Mouse (Mus musculus) right cerebral cortex, postnatal 10 days (tissue): Measurements from ENCODE around the gene Gm8439.
A peak's percentile ranks its signal among the peaks of the same experiment; 100 is the strongest.
"Not testable (repeated sequence)": the region's sequence is repeated elsewhere in the genome, so short reads cannot be mapped to it uniquely, and the experiment has no call there.

Experiments used
- DNase-seq, 2 experiments: peaks; one replicate each; pipeline ENCODE4 v3.0.0; 2021; ENCODE audit warnings: low spot score in 2 of 2

Gm8439 gene

DNA sequence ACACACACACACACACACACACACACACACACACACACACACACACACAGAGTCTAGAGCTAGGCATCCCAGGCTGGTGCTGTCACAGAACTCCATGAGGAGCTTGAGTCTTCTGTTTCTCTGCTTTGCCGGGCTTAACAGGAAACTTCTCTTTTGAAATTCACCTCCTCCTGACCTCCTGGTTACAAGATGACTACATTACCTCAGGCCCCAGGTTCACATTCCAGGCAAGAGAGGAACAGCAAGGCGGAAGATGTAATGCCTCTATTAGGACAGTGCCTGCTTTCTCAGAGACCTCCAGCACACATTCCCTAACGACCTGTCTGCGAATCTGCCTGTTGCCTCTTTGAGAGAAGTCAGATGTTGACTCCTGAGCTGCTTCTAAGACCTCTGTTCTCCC lies at the start of gene Gm8439:
TSS of gene Gm8439 (plus strand) at position 301 of the 400 bp plus-strand sequence.
- DNase-seq: no peak

DNA sequence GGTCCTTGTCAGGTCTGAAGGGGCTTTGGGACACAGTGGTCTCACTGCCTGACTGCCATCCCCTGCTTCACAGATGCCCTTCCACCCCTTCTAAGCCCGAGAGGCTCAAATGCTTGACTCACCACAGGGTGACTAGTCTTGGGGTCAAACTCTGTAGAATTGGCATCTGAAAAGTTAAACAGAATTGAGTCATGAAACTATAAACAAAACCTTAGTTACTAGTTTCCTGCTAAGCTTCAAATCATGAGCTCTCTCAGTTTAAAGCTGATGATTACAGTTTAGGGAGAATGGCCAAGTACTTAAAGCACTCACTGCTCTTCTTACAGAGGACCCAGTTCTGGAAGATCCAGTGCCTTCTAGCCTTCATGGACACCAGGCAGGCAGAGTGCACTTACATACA lies 43.6 kb upstream of the Gm8439 start:
- DNase-seq: no peak

DNA sequence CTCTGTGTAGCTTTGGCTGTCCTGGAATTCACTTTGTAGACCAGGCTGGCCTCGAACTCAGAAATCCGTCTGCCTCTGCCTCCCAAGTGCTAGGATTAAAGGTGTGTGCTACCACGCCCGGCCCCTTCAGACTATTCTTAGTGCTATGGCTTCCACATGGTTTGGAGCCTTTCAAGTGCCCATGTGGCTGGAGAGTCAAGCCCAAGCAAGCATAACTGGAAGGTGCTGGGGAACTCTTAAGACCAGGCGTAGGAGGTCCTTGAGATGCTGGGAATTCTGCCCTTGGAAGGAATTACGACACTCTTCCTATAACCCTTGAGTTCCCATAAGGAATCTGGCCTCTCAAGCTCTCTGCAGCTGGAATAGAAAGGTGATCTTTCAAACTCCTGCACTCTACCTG lies 32.0 kb upstream of the Gm8439 start:
- no peak for DNase-seq

DNA sequence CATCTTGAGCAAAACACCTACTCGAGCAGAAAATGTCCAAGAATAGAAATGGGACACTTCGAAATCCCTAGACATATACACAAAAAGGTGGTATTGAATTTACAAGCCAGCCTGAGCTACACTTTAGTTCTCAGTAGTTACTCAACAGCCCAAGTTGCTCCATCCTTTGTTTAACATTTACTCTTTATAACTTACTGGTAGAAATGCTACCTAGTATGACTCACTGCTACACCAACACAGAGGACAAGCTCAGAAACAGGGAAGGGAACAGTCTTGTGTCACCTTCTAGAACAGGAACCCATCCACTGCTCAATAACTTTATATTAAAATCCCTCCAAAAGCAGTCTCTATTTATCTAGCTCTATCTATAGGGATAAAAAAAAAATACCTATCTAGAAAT lies 22.8 kb upstream of the Gm8439 start:
- DNase-seq: no peak

DNA sequence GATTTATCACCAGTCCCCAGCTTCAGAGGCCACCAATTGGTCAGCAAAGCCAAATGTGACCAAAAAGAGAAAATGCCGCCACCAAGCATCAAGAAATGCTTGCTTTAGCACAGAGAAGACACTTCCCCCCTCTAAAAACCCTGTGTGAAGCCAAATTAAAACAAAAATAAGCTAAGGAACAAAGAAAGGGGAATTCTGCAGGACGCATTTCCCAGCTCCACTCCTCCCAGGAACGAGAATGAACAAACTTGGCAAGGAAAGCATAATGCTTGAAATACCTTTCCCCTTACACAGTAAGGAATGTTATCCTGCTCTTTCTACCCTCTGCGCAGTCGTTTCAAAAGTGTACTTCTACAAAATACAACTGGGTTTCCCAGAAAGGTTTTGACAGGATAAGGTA lies 20.5 kb upstream of the Gm8439 start:
- no peak for DNase-seq

DNA sequence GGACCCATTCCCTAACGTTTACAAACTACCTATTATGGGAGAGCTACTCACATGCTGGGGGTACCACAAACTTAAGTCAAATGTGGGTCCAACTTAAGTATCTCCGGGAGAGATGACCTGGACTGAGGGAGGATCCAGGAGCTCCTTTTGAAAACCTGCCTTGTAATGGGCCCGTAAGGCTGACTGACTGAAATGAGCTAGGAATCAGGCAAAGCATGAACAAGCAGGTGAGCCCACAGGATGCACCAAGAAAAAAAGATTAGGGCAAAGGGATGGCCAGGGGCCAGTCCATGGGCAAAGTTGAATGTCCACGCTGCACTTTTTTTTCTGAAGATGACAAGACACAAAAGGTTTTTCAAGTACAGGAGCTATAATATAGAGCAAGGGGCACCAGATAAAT lies 19.5 kb upstream of the Gm8439 start:
- peak in 1 of 2 experiments; percentile 48 for DNase-seq

DNA sequence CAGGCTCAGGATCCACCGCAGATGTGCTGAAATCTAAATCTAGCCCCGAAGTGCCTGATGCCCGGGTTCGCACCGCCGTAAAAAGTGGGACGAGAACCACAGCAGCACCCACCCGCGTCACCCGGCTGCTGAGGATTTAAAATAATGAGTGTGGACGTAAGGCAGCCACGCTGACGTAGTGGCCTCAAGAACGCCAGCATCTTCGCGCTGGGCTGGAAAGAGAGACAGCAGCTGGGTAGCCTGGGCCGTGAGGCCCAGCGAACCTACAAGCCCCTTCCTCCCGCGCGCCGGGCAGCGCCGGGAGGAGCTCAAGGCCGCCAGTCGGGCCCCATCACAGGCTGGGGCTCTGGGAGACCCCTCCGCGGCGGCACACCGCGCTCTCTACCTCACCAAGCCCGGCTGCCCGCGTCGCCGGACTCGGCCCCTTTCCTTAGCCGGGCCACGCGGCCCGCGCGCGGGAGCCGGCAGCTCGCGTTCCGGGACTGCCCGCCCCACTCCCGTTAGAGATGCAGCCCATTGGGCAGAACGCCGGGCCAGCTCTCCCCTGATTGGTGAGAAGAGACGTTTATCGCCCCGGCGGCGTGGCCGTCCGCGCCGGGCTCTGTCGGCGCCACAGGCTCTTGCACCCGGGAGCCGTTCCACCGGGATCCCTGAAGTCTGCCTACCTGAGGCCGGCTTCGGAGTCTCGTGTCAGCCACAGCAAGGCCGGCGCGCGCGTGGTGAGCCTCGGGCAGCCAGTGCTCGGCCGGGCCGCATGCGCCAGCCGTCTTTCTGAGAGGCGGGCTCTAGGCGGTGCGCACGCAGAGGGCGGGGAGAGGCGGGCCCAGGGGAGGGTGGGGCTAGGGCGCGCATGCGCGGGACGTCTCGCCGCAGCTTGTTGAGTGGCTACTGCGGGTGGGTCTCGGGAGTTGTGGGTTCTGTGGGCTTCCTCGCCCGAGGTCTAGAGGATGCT lies 18.8 kb upstream of the Gm8439 start, which contains the start of gene Ctps:
TSS of gene Ctps (minus strand) at position 791 of the 952 bp plus-strand sequence.
- DNase-seq: peak; percentile 96

DNA sequence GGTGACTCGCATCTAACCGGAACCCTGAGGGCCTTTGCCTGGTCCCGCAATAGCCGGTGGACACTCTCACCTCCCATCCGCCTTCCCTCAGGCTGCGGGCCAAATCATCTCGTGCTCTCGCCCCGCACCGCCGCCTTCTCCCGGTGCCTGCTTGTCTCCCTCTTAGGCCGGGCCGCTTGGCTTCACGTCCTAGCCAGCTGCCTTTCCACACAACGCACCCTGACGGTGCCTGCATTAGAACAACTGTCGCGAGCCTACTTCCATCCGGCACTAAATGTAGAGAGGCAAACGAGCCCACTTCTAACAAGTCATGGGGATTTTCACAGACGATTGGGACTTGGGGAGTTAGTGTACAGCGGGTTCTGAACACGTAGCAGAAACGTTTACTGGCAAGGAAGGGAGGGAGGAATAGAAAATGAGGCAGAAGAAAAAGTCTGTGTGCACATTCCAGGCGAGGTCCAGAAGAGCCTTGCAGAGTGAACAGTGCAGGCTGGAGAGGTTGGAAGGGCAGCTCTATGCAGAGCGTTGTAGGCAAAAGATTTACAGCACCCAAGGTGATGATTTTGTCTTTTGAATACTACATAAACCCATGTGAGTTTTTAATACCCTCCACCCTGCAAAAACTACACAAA lies 18.0 kb upstream of the Gm8439 start:
- no peak for DNase-seq

DNA sequence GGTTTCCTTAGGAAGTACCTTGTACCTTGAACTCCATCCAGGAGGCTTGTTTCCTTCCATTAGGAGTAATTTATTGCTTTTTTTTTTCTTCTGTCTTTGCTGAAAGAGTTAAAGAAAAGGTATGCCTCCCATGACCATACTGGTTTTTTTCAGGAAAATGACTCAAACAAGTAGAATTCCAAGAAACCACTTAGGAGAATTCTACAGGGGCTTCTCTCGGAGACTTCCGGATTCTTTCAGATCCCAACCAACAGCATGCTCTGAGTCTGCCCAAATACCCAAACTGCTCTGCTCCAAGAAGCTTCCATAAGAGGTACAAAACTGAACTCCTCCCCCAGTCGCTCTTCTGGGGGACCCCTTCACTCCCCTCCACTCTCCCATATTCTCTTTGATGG lies 17.5 kb upstream of the Gm8439 start:
- DNase-seq: no peak

DNA sequence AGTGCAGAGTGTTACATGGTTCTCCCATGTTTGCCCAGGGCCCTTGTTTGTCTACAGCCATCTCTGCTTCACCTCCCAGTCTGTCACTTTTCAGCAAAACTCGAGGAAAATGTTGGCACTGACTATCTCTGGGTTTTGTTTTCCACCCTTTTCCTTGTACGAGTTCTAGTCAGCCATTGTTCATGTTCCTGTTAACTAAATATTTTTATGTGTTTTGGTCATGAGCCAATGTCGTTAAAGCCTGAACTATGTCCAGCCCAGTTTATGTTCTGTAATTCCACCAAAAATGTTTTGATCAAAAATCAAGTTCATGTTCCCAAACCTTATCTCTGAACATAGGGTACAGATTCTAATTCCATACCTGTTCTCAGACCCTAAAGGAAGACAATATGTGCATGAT lies 16.9 kb upstream of the Gm8439 start:
- no peak for DNase-seq

DNA sequence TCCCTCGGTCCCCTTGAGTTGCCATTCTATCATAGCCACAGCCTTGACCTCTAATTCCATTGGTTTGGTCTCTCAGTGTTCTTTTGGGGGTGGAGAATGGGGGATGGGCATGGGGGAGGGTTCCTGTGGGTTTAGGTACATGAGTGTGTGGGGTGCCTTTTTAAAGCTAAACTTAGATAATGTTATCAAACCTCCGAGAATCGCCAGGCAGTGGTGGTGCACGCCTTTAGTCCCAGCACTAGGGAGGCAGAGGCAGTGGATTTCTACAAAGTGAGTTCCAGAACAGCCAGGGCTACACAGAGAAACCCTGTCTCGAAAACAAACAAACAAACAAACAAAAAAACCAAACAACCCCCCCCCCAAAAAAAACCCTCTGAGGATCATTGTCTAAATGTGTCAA lies 7.7 kb upstream of the Gm8439 start:
- no peak for DNase-seq

DNA sequence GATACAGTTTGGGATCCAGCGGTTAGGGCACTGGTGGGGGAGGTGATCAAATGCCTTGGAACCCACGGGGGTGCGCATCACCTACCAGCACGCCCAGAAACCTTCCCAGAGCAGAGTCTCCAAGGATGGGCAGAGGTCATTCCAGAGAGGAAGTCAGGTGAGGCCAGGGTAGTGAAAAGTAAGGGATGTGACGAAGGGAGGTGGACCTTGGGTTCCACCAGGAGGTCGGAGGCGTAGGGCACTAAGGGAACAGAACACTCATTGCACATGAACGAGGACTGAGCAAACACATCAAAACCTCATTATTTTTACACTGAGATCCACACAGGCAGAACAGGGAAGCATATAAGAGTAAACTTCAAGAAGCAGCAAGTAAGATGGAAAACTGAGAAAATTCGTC lies 6.8 kb upstream of the Gm8439 start:
- no peak for DNase-seq

DNA sequence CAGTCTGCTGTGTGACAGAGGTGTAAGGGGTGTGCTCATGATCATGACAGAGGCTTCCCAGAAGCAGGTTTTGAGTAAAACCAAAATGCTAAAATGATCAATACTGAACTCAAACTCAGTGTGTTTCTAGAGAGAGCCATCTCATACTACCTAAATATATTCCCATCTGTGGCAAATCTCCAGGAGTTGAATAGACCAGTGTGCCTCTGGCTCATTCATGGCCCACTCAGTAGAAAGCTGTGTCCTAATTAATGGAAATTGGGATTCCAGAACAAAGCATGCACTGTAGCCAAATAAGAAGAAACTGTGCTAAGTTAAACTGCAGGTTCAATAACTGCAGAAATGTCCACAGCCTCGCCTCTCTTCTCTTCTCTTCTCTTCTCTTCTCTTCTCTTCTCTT lies 1.6 kb upstream of the Gm8439 start:
- DNase-seq: no peak

DNA sequence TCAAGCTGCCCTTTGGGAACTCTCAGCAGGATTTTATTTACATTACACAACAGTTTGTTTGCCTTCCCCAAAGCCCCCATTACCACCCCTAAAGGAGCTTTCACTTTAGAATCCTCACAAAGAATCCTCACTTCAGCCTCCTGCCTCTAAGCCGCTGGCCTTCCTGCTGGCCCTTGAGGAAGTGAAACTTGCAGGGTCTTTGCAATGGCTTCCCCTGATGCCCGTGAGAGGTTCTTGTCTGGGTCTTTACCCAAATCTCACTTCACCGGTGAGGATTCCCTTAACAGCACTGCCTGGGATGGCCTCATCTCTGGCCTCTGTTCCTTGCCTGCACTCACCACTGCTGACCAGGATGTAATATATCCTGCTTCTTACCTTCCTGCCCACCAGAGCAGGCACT lies 525 bp downstream of the Gm8439 start:
- no peak for DNase-seq

DNA sequence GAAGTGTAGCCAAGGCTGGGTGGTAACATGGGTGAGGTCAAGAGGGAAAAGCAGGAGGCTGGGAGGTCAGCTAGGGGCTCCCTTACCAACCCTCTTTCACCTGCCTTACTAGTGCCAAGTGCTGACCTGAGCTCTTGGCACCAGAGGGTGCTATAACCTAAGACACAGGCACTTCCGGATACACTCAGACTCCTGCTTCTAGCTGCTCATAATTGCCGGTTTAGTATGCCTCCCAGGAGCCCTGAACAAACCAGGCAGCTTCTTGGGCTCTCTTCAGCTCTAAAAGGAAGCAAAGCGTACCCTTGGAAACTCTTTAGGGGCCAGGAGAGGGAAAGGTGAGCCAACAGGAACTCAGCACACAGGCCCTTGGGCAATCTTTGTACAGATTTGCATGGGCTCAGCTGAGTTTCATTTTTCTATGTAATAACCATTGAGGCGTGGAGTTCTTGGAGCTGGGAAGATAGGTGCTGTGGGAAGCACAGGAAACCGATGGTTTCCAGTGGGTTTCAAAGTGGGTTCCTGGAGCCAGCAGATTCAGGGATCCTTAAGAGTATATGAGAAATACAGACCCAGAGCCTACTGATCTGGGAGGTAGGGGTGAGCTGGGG lies 1.4 kb downstream of the Gm8439 start:
- DNase-seq: peak; percentile 75 to 76

DNA sequence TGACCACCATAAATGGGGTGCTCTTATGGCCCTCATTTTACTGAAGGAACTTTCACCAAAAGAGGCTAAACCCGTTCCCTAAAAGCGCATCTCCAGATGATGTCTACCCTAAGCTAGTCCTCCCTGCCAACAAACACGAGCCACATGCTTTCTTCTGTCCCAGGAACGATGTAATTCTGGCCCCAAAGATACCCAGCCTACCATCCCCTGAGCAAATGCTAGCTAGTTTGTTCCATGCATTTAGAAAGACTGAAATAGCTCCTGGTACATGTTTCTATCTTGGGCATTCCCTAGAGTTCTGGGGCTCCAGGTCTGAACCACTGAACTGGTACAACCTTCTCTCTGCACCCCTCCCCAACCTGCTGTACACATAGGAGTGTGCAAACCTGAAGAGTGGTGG lies 2.4 kb downstream of the Gm8439 start:
- DNase-seq: no peak

DNA sequence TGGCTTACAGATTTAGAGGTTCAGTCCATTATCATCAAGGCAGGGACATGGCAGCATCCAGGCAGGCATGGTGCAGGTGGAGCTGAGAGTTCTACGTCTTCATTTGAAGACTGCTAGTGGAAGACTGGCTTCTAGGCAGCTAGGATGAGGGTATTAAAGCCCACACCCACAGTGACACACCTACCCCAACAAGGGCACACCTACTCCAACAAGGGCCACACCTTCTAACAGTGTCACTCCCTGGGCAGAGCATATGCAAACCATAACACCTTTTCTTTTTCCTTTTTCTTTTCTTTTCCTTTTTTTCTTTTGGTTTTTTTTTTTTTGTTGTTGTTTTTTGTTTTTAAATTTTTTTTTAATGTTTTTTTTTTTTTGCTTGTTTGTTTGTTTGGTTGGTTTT lies 7.7 kb downstream of the Gm8439 start:
- DNase-seq: not testable (repeated sequence)

DNA sequence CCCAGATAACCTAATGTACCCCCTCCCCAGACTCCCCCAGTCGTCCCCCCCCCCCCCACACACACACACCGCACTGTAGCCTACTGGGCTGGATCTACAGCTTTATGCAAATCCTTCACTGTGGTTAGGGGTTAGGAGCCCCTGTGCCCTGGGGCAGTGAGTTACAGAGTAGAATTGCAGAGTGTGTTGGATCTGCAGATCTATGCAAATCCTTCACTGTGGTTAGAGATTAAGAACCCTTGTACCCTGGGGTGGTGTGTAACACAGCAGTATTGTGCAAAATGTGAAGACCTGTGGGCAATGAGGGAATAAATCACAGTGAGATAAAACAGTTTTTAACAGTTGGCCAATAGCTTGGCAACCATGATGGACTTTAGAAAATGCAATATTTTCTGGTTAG lies 10.4 kb downstream of the Gm8439 start:
- DNase-seq: no peak

DNA sequence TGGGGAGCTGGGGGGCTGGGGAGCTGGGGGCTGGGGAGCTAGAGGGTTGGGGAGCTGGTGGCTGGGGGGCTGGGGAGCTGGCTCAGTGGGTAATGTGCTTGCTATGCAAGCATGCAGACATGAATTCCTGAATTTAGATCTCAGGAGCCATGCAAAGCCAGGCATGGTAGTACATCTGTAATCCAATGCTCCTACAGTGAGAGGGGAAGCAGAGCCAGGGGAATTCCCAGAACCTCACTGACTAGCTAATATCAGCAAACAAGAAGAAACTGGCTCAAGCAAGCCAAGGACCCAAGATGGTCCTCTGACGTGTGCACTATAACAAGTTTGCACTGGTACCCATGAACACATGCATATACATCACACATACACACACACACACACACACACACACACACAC lies 13.2 kb downstream of the Gm8439 start:
- no peak for DNase-seq

DNA sequence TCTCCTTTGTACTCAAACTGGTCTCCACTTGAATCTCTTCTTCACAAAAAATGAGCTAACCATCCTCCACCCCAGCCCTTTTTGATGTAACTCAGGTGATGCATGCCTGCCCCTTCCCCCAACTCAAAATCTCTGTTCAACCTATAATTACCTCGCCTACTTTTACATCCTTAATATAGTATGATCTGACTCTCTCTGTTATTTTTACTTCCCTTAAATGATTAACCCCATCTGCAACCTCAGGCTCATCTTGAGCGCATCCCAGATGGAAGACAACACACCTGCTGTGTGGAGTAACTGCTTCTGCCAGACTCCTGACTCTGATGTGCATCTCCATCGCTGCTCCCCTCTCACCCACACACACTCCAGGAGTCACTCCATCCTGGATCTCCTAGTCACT lies 14.1 kb downstream of the Gm8439 start:
- DNase-seq: no peak

DNA sequence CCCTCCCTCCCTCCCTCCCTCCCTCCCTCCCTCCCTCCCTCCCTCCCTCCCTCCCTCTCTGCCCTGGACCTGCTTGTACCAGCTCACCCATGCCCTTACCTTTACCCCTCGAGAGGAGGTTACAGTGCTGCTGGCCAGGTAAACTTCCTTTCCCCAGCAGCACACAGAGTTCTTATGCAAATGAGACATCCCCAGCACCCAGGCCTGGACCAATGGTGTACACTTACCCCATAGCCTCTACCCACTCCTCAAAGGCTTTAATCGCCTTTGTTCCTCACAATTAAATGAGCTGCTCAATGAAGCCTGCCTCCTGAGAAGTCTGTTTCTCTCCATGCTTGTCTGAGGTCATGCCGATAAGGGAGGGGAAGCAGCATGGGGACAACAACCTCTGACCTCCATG lies 18.4 kb downstream of the Gm8439 start:
- DNase-seq: no peak

DNA sequence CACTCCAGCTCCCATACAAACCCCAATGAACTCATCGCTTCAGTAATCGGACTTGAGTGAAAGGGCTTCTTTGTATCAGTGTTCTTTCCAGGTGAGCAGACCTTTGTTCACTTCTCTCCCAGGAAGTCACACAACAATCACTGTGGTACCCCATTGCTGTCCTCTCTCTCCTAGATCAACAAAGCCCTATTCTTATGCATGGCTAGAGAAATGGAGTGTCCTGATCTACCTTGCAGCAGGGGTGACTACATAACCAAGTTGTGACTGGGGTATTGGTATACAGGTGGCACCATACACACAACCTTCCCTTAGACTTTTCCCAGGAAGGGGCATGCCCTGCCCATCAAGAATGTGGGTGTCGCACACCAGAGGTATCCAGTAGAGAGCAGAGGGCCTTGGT lies 22.5 kb downstream of the Gm8439 start:
- no peak for DNase-seq
